Mouse (Mus musculus) midbrain, postnatal 0 days (tissue): Measurements from ENCODE around the gene Cyp2g1. TPM values are rescaled to one million over a fixed set of nuclear protein-coding genes. Genes with fewer than 3 reads are reported as not detected.

Experiments
- polyA plus RNA-seq: library from polyadenylated mRNA; unstranded; fragments of >200 nt; fragmentation: Nextera tagmentation; extraction: Ambion mirVana; gene quantifications from 2 replicates; pipeline ENCODE4 v1.2.1, GENCODE M21; 2015
- total RNA-seq: library from RNA; depleted of rRNA; stranded (reverse); fragments of >200 nt; gene quantifications from 2 replicates; pipeline ENCODE4 v1.2.3, GENCODE M21; 2014; rRNA removed

Cyp2g1 gene
- total and polyA plus RNA-seq, 2 experiments from 2014 or later: 0.12 to 0.16 TPM

Other genes starting within 250 kb of the Cyp2g1 start
- not detected in 2 replicates for gene Vmn1r185, start 190.4 kb upstream of the Cyp2g1 start, total RNA-seq
- gene Vmn1r185, start 190.4 kb upstream of the Cyp2g1 start, polyA plus RNA-seq: not detected in 2 replicates
- not detected in 2 replicates for gene Cyp2b23, start 122.5 kb upstream of the Cyp2g1 start, total RNA-seq
- not detected in 2 replicates for gene Cyp2b23, start 122.5 kb upstream of the Cyp2g1 start, polyA plus RNA-seq
- 1.3 TPM in 1 of 2 replicates, not detected in the other for gene Cyp2b19, start 51.8 kb upstream of the Cyp2g1 start, total RNA-seq
- gene Cyp2b19, start 51.8 kb upstream of the Cyp2g1 start, polyA plus RNA-seq: 0.64 and 0.67 TPM in 2 replicates
- gene Cyp2a5, start 26.4 kb downstream of the Cyp2g1 start, total RNA-seq: 5.7 and 13.5 TPM in 2 replicates
- 0.54 and 1.4 TPM in 2 replicates for gene Cyp2a5, start 26.4 kb downstream of the Cyp2g1 start, polyA plus RNA-seq
- not detected in 2 replicates for gene Cyp2a22, start 130.5 kb downstream of the Cyp2g1 start, total RNA-seq
- not detected in 2 replicates for gene Cyp2a22, start 130.5 kb downstream of the Cyp2g1 start, polyA plus RNA-seq
- gene Cyp2a12, start 220.2 kb downstream of the Cyp2g1 start, total RNA-seq: not detected in 2 replicates
- not detected in 2 replicates for gene Cyp2a12, start 220.2 kb downstream of the Cyp2g1 start, polyA plus RNA-seq